Mouse (Mus musculus) heart, postnatal 10 days (tissue): ENCODE measurements around the gene Ccl22. TPM values are rescaled to one million over a fixed set of nuclear protein-coding genes. Genes with fewer than 3 reads are reported as not detected.

Experiments used
- DNase-seq, 2 experiments: peaks; one replicate each; pipeline ENCODE4 v3.0.0; 2021
- intact Hi-C: fragments of 180-260 bp; cut with DNase I; formaldehyde crosslinking; loops from one replicate; pipeline ENCODE4 v1.15.1; 2025
- total RNA-seq, 2 experiments: library from RNA; stranded (reverse); gene quantifications; 2 replicates each; pipeline ENCODE4 v1.2.3; 2021

The Ccl22 gene
- total RNA-seq: not detected

DNA sequence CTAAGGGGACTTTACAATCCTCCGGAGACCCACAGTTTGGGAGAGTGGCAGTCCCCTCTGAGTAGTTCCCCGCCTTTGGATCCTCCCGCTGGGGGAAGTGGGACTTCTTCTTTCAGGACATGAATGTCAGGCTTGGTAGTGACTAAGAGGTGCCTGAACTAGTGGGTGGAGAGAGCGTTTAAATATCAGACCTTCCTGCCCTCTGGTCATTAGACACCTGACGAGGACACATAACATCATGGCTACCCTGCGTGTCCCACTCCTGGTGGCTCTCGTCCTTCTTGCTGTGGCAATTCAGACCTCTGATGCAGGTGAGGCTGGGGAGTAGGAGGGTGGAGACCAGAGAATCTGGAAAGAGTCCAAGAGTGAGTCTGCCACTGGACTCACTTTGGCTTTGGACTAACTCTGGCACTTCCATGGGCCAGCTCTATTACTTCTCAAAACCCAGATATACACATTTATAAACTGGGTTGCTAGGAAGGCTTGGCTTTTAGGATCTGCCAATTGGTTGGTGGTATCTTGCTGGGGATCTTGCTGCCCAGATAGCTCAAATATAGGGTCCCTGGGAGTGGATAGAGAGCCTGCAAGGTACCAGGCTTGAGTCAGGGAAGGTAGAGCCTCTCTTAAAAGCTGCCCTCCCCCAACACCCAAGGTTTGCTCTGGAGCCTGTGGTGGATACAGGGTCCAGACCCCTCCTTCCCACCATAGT lies at the start of gene Ccl22:
Ccl22 (plus strand) TSS at position 115 of the 709 bp plus-strand sequence.
- no peak for DNase-seq
- intact Hi-C loops: no loop called here

DNA sequence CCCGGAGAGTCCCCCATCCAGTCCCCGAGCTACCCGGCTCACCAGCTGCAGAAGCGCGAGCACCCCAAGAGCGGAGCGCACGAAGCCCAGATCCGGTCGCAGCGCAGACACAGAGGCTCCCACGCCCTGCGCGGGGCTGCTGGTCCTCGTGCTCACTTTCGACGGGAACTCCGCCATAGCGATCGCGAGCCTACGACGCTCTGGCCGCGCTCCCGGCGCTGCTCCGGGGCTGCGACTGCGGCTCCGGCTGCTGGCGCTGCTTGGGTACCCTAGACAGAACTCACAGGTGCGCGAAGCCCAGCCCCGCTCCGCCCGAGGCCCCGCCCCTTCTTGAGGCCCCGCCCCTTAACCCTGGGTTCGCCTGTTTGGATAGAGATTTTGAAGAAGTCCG lies 49.4 kb upstream of the Ccl22 start, which contains the start of gene Pllp:
Pllp (minus strand) TSS at position 285 of the 391 bp plus-strand sequence.
- DNase-seq: peak in 1 of 2 experiments; percentile 31
- intact Hi-C loops: no loop called here

DNA sequence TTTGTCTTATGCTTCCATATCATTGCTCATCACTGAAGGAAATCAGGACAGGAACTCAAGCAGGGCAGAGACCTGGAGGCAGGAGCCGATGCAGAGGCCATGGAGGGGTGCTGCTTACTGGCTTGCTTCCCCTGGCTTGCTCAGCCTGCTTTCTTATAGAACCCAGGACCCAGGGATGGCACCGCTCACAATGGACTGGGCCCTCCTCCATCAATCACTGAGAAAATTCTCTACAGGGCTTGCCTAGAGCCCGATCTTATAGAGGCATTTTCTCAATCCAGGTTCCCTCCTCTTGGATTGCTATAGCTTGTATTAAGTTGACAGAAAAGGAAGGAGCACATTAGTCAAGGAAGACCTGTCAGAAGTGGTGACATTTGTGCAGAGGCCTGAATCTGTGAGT lies 48.8 kb upstream of the Ccl22 start:
- intact Hi-C loops: no loop called here
- DNase-seq: no peak

DNA sequence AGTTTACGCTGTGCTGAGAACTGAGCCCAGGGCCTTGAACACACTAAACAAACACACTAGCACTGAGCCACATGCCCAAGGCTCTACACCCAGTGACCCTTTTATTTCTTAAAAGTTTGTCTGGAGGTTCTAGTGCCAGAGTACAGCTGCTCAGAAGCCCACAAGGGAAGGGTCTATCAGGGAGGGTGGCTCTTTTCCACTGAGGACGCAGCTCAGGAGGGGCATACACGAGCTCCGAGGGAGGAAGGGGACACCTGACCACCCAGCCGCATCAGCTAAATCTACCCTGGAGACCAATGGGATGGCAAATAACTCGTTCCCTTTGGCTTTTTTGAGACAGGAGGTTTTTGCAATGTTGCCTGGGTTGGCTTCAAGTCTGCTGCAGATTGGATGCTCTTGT lies 47.4 kb upstream of the Ccl22 start:
- intact Hi-C loops: no loop called here
- no peak for DNase-seq

DNA sequence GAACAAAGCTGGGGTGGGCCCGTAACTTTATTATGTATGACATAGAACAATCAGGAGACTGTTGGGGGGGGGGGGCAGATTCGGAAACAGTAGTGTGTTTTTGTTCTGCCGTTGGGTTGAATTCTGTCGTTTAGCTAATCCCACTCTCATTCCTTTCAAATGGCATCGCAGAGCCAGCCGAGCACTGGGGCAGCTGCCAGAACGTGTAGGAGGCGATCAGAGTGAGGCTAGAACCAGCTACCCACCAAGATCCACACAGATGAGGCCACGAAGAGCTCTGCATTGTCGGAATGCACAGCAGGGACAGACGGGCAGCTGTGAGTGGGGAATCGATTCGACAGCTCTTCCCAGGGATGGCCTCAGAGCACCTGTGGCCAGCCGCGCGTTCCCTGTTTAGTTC lies 46.0 kb upstream of the Ccl22 start:
- intact Hi-C loops: no loop called here
- no peak for DNase-seq

DNA sequence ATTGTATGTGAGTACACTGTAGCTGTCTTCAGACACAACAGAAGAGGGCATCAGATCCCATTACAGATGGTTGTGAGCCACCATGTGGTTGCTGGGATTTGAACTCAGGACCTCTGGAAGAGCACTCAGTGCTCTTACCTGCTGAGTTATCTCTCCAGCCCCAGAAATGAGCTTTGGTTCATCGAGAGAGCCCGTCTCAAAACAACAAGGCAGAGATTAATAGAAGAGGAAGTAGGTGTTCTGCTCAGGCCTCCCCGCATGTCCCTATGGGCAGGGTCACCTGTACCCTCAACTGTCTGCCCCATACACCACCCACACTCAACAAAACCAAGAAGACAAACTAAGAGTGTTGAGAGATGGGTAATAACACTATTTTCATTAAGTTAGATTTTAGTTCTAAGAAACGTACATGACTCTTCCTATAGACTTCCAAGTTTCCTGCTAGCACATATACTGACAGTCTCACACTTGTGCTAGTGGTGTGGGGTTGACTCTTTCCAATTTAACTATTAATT lies 44.9 kb upstream of the Ccl22 start:
- intact Hi-C loops: loop anchor here (5.0 kb wide), 2 partner anchors 33 to 168 kb away; partner anchors contain the start of genes Arl2bp and Cpne2
- DNase-seq: no peak

DNA sequence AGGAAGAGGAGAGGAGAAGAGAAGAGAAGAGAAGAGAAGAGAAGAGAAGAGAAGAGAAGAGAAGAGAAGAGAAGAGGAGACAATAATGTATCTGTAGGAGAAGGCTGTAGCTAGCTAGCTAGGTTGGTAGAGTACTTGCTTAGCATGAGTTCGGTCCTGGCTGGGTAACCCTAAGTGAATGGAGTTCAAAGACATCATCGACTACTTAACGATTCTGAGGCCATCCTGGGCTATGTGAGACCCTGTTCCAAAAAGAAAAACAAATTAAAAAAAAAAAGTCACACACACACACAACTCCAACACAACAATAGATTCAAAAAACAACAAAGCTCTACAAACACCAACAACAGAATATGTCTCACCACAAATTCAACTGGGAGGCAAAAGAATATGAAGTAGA lies 43.2 kb upstream of the Ccl22 start:
- intact Hi-C loops: loop anchor here (1.0 to 5.0 kb wide), 4 partner anchors 35 to 210 kb away; partner anchors contain the start of genes Arl2bp and Cpne2
- DNase-seq: no peak

DNA sequence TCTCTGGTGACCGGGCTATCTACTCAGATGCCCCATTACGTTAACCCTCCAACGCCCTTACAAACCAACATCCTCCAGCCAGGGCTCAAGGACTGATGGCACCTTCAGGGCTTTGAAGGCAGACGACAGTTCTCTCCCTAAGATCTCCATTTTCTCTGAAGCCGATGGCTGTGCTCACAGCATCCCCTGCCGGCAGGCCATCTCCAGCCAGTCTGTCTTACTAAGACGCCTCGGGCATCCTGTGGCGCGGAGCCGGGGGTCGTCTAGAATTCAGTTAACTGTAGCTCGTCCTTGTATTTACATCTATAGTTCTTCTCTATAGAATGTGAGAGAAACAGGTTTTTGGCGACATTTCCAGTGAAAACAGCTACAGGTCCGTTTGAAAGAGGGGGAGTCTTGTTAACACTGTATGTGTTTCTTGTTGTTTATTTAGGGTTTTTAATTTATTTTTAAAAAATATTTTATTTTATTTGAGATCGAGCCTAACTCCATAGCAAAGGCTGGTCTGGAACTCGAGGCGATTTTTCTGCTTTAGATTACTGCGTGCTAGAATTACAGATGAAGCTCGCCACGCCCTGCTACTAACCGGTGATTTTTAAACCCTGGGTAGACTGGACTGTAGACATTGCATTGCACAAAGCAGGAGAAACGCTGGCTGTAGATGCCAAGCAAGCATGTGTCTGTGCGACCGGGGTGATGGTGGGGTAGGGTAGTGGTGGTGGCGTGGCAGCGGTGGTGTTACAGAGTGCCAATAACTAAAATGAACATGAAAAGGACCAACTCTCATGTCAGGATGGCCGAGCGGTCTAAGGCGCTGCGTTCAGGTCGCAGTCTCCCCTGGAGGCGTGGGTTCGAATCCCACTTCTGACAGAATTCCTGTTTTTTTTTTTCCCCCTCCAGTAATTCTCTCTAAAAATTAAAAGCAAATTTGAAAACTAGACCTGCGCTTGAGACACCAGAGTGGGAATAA lies 42.3 kb upstream of the Ccl22 start:
- peak; percentile 84 for DNase-seq
- intact Hi-C loops: loop anchor here (1.0 to 5.0 kb wide), 4 partner anchors 36 to 211 kb away; partner anchors contain the start of genes Arl2bp and Cpne2

DNA sequence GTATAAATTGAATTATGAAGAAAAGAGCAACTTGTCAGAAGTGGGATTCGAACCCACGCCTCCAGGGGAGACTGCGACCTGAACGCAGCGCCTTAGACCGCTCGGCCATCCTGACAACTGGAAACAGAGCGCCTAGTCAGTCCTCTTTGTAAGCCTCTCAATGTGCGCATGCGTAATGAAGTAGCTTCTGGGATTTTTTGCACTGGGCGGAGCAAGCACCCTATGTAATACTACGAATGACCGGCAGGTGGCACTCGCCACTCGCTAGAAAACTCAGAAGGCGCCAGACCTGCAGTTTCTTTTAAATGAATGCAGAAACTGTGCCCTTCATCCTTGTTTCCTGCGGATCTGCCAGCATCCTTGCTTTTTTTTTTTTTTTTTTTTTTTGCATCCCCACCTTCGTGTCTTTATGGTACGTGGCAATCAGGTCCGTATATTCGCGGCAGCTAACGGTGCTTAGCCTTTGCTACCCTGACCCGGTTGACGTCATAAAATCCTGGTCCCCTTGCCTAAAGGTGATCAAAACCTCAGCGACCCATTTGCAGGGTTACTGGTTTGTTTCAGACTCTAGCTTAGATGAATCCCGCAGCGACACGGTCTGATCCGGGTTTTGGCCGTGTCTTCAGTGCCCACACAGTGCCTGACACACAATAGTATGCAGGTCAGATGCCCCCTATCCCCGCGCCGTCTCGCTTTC lies 41.3 kb upstream of the Ccl22 start:
- intact Hi-C loops: loop anchor here (1.0 to 5.0 kb wide), 4 partner anchors 37 to 172 kb away; partner anchors contain the start of genes Arl2bp and Cpne2
- peak; percentile 98 to 99 for DNase-seq

DNA sequence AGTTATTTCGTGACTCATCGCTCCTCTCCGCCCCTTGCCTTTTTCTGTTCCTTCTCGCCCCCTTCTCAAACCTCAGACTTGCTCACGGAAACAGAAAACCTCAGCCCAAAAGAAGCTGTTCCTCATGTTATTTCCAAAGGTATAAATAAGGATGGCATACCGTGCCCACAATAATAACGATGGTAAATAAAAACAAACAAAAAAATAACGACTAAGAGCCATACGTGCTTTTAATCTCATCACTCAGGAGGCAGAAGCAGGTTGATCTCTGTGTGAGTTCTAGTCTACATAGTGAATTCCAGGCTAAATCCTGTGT lies 40.8 kb upstream of the Ccl22 start:
- no peak for DNase-seq
- intact Hi-C loops: loop anchor here (1.0 to 5.0 kb wide), 3 partner anchors 37 to 172 kb away; partner anchors contain the start of genes Arl2bp and Cpne2

DNA sequence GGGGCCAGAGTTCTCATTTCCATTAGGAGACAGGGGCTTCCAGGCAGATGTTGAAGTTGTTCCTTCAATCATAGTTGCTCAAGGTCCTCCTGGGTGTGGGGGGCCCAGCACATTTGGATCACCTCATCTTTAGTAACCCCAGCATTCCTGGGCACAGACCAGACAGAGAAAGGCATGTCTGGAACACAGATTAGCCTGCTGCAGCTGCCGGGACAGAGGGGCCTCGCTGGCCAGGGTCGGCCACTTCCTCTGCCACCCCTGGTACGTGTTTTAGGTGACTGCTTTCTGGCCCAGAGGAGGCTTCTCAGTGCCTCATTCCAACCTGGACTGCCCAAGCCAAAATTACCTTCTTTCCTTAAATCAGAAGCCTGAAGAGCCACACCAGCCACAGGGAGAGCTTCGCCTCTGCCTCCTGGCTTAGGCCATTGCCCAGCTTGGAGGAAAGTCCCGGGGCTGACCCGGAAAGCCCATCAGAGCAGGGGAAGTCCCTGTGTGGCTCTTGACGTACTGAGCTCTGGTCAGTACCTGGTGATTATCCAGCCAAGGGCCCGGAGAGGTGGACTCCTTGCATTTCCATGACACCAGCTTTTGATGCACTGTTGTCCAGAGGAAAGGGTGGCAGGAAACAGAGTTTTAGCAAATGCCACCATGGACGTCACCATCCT lies 39.7 kb upstream of the Ccl22 start:
- intact Hi-C loops: loop anchor here (5.0 kb wide), 1 partner anchor 207 kb away; no protein-coding TSS in a partner anchor
- no peak for DNase-seq

DNA sequence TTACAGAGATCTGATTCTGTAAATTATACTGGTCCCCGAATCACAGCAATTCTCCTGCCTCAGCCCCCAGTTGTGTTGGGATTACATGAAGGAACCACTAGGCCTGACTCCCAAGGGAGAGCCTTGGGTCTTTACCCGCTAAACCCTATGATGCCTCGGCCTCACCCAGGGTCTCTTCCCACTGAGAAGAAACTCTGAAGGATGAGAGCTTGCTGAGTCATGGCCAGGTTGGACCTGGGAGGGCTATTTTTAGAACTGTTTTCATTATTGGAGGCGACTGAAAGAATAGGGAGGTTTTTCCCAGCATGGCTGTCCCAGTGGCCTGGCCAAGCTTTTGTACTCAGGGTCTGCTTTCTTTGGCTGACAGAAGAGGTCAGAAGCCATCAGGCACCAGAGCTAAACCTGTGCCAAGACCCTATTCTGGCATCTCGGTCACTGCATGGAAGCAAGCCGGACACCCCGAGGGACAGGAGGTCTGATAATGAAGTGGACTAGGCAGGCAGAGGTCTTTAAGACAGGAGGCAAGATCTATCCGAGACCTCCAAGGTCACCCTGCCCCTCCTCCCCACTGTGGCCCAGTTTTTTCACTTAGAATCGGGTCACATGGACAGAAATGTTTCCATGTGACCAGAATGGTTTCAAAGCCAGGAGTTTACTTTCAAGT lies 38.5 kb upstream of the Ccl22 start:
- peak; percentile 24 to 33 for DNase-seq
- intact Hi-C loops: loop anchor here (5.0 kb wide), 1 partner anchor 205 kb away; no protein-coding TSS in a partner anchor

DNA sequence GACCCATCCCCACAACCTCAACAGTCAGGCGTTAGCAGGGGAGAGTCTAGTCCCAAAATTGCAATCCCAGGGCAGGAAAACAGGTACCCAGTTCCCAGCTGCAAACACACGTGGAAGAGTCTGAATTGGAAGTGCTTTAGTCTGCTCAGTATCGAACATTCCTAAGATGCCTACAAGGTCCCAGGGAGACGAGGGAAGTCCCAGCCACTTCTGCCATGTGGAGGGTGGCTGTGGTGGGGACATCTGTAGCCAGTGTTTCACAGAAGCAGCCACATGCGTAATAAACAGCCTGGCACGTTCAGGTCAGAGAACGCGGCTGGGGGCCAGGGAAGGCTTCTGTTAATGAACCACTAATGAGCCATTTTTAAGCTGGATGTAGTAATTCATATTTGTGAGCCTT lies 35.1 kb upstream of the Ccl22 start:
- intact Hi-C loops: loop anchor here (5.0 kb wide), 1 partner anchor 62 kb away; the partner anchor contains the start of gene Cx3cl1
- DNase-seq: no peak

DNA sequence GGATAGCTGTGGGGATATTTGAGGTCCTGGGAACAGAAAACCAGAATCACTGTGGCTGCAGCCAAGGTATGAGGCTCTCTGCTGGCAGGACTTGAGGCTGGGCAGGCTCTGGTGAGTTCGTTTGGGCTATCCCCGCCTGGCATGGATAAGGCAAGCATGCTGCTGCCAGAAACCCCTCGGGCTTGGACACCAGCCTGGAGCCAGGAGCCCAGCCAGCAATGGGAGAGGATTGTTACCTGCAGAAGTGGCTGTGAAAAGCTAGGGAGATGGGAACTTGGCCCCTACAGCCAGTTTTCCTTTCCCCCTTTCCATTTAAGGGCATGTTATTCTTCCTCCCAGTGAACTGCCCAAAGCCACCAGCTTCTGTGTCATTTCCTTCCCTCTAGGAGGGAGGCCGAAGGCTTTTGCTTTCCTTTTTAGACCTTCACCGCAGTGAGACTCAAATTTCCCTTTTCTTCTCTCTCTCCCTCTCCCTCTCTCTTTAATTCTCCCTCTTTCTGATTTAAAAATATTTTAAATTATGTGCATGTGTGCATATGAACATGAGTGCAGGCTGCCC lies 34.2 kb upstream of the Ccl22 start:
- peak; percentile 80 to 85 for DNase-seq
- intact Hi-C loops: loop anchor here (5.0 kb wide), 1 partner anchor 61 kb away; the partner anchor contains the start of gene Cx3cl1

DNA sequence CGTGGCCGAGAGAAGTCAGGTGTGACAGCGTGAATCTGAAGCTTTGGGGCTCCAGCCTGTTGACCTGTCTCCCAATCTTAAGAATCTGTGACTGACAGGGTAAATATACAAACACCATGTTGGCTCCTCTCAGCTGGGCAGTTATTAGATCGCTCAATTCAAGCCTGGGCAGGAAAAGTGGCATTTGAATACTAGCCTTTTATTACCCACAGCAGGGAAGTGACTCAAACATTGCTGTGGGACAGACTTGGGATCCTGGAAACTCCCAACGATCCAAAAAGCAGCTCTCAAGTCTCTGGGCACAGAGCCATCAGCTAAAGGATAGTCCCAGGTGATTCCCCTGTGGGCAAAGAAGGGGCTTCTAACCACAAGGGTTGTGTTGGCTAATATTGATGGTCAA lies 30.8 kb upstream of the Ccl22 start:
- intact Hi-C loops: loop anchor here (5.0 kb wide), 1 partner anchor 58 kb away; the partner anchor contains the start of gene Cx3cl1
- DNase-seq: no peak

DNA sequence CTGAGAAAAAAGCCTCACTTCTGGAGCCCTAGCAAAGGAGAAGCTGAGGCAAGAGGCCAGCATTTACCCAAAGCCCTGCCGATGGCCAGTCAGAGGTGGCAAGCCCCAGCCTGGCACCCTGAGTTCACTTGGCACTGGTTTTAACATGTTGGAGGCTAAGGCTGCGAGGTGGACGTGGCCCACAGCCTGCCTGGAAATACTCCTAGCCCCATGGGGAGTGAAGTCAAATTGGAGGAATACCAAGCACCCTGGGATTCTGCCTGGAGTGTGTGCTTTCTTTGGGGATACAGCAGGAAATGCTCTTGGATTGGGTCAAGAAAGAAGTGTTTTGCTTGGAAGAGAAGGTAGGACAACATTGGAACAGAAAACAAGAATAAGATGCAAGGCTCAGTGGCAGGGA lies 29.5 kb upstream of the Ccl22 start:
- intact Hi-C loops: no loop called here
- no peak for DNase-seq

DNA sequence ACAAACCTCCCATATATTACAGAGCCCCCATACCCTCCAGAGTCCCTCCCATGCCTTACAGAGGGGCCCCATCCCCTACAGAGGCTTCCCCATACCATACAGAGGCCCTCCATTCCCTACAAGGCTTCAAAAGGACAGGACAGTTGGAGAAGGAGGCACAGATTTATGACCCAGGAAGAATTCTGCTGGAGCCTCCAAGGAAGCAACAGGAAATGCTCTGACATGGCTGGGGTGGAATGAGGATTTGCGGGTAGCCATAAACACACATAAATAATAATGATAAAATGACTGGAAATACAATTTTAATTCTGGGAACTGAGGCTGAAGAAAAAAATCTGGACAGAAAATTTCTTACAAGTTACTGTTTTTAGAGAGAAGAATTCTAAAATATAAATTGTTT lies 28.5 kb upstream of the Ccl22 start:
- intact Hi-C loops: no loop called here
- DNase-seq: no peak

DNA sequence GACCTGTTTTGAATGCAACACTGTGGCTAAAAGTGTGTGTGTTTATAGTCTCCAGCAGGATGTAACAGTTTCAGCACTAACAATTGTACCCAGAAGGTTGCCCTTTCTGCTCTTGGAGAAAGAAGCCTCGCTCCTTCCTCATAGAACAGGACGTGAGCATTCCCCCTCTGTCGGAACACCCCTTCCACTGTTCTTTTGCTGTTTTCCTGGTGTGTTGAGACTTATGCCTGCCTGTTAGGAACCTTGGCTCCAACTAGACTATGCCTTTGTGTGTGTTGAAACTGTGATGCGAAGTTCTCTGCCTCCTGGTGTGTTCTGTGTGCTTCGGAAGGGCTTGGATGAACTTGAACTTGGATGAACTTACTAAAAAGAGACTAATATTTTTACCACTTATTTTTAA lies 19.4 kb upstream of the Ccl22 start:
- intact Hi-C loops: no loop called here
- no peak for DNase-seq

DNA sequence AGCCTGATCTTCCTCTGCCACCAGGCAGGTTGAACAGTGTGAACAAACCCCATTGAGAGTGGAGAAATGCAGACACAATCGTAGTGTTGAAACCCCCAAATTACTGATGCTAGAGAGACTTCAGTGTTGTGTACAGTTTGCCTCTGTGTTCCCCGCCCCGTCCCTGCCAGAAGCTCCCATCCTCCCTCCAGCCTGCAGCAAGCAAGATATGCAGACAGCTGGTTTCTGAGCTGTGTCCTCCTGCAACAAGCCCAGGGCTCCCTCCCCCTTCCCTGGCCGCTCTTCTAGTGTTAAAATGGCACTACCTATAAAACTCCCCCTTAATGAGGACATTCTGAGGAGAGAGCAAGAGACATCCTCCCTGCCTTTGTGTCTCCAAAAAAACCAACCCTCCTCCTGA lies 16.1 kb upstream of the Ccl22 start:
- intact Hi-C loops: no loop called here
- no peak for DNase-seq
